Mouse (Mus musculus) urinary bladder, adult 2 months (tissue): ENCODE data around the gene Gm14403. TPM values are rescaled to one million over a fixed set of nuclear protein-coding genes. Genes with fewer than 3 reads are reported as not detected.

Experiments used
- polyA plus RNA-seq: library from polyadenylated mRNA; depleted of rRNA; stranded (reverse); fragments of >200 nt; gene quantifications from 2 replicates; pipeline ENCODE4 v1.2.3, GENCODE M21; 2012; rRNA removed

The Gm14403 gene
- polyA plus RNA-seq, 1 experiment: 13.7 TPM

Other genes starting within 250 kb of the Gm14403 start
- 0.10 TPM in 1 of 2 replicates, not detected in the other for gene Gm14409, start 231.2 kb upstream of the Gm14403 start, polyA plus RNA-seq
- gene Gm14412, start 173.9 kb upstream of the Gm14403 start, polyA plus RNA-seq: 1.2 and 1.4 TPM in 2 replicates
- 10.7 and 15.7 TPM in 2 replicates for gene Gm14418, start 99.9 kb upstream of the Gm14403 start, polyA plus RNA-seq
- gene Zfp970, start 33.5 kb upstream of the Gm14403 start, polyA plus RNA-seq: 36.2 and 38.5 TPM in 2 replicates
- gene Gm14406, start 80.0 kb downstream of the Gm14403 start, polyA plus RNA-seq: not detected in 2 replicates